Mouse (Mus musculus): ENCODE measurements around the gene Pyy. TPM values are rescaled to one million over a fixed set of nuclear protein-coding genes. Genes with fewer than 3 reads are reported as not detected.

Pyy gene
- 7.1 and 7.4 TPM in 2 replicates for polyA plus RNA-seq (2012; rRNA removed)

DNA sequence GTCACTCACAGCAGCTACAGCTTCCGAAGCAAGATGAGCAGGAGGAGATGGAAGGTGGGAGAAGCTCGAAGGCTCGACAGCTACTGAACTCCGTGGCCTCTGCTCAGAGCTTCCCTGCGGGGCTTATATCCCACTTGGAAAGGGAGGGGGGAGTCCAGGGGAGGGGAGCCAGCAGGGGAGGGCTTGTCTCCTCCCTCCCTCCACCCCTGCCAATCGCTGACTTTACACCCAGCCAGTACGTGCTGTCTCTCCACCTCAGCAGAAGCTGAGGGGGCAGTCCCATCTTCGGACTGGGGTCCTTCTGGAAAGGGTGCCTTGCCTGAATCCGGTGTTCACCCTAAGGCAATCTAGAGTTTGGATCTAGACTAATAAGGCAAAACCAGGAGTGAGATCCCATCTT lies at the start of gene Pyy:
TSS of gene Pyy (minus strand) at position 101 of the 400 bp plus-strand sequence.
- H3K27me3 ChIP-seq (ENCODE audit: control insufficient read depth, insufficient read depth, low read length) = peaks cover 2% of the 10 kb centered on the region; the same call in 1 of the 2 replicates
- TF ChIP-seq CTCF (IDR thresholded peaks at IDR 0.05; ENCODE audit: borderline replicate concordance, insufficient read depth, low read depth, low read length) (no peak), POLR2A (IDR thresholded peaks at IDR 0.05; ENCODE audit: borderline replicate concordance, insufficient read depth, low read length) (no peak)
- no peak for DNase-seq
- H3K27ac ChIP-seq (ENCODE audit: insufficient read depth, low read length) = no peak within 1 kb of the TSS
- WGBS = 13% methylated on average over 9 of the region's 9 CpGs
- no peaks in the 10 kb centered on the region for H3K4me1 ChIP-seq (ENCODE audit: control insufficient read depth, insufficient read depth, low read length)
- H3K4me3 ChIP-seq (replicated peaks; ENCODE audit: insufficient read depth, low read depth, low read length) = no peak within 1 kb of the TSS

GRCm38 (mm10) chr11:102156786-102157089 lies 49.1 kb upstream of the Pyy start:
- DNase-seq = no peak
- no peaks in the 10 kb centered on the region for H3K27me3 ChIP-seq (ENCODE audit: control insufficient read depth, insufficient read depth, low read length)
- no peak overlapping the region for H3K4me3 ChIP-seq (replicated peaks; ENCODE audit: insufficient read depth, low read depth, low read length)
- H3K27ac ChIP-seq (ENCODE audit: insufficient read depth, low read length) = no peak overlapping the region
- no peak for TF ChIP-seq CTCF (IDR thresholded peaks at IDR 0.05; ENCODE audit: borderline replicate concordance, insufficient read depth, low read depth, low read length)
- no peak for TF ChIP-seq POLR2A (IDR thresholded peaks at IDR 0.05; ENCODE audit: borderline replicate concordance, insufficient read depth, low read length)
- WGBS = 8% methylated on average over 1 of the region's 1 CpGs
- H3K4me1 ChIP-seq (ENCODE audit: control insufficient read depth, insufficient read depth, low read length) = peaks cover 8% of the 10 kb centered on the region; the same call in 1 of the 2 replicates

- Histone ChIP-seq H3K4me3 (replicated peaks; ENCODE audit: insufficient read depth, low read depth, low read length) (peak within 1 kb of the TSS; percentile 94), H3K27me3 (ENCODE audit: control insufficient read depth, insufficient read depth, low read length) (no peaks in the 10 kb centered on the region), H3K4me1 (ENCODE audit: control insufficient read depth, insufficient read depth, low read length) (peaks cover 8% of the 10 kb centered on the region; the same call in 1 of the 2 replicates), H3K27ac (ENCODE audit: insufficient read depth, low read length) (peak within 1 kb of the TSS; percentile 52; the same call in 1 of the 2 replicates)
- TF ChIP-seq POLR2A (IDR thresholded peaks at IDR 0.05; ENCODE audit: borderline replicate concordance, insufficient read depth, low read length) (peak; percentile 70; the same call in 1 of the 2 replicates), CTCF (IDR thresholded peaks at IDR 0.05; ENCODE audit: borderline replicate concordance, insufficient read depth, low read depth, low read length) (no peak; the same call in 1 of the 2 replicates)
- DNase-seq = peak; percentile 88 to 90
- under 1% methylated on average over 37 of the region's 37 CpGs for WGBS
Observed at GRCm38 (mm10) chr11:102156039-102156785, 48.6 kb upstream of the Pyy start, which contains the start of gene Tmem101. TSS of gene Tmem101 (minus strand) at chr11:102156404.

DNA sequence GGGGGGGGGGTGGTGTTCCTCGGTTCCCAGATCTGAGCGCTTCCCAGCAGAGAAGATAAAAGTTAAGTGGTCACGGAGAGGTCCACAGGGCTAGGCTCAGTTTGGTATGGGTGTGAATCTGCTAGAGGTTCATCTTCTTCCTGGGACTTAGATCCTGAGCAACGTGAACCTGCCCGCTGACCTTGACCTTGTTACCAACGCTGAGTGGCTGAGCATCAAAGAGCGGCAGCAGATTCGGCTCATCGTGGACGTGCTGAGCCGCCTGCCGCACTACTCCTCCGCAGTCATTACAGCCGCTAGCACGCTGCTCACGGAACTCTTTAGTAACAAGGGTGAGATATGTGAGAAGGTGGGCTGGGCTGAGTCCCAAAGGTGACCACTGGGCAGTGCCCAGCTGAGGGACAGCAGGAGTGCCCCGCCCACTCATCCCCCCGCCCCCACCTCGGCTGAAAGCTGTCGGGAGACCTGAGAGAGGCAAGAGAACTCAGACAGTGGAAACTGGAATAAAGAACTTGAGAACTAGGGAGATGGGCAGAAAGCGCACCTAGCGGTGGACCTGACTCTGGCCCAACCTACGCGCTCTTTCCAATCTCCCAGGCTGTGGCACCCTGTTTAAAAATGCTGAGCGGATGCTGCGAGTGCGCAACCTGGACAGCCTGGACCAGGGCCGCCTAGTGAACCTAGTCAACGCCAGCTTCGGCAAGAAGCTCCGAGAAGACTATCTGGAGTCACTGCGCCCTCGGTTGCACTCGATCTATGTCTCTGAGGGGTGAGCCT lies 39.8 kb upstream of the Pyy start:
- no peak for DNase-seq
- TF ChIP-seq POLR2A (IDR thresholded peaks at IDR 0.05; ENCODE audit: borderline replicate concordance, insufficient read depth, low read length) (no peak), CTCF (IDR thresholded peaks at IDR 0.05; ENCODE audit: borderline replicate concordance, insufficient read depth, low read depth, low read length) (no peak)
- H3K4me3 ChIP-seq (replicated peaks; ENCODE audit: insufficient read depth, low read depth, low read length) = no peak overlapping the region
- WGBS = 15% methylated on average over 34 of the region's 34 CpGs
- H3K4me1 ChIP-seq (ENCODE audit: control insufficient read depth, insufficient read depth, low read length) = no peaks in the 10 kb centered on the region
- no peak overlapping the region for H3K27ac ChIP-seq (ENCODE audit: insufficient read depth, low read length)
- peaks cover 3% of the 10 kb centered on the region; the same call in 1 of the 2 replicates for H3K27me3 ChIP-seq (ENCODE audit: control insufficient read depth, insufficient read depth, low read length)

DNA sequence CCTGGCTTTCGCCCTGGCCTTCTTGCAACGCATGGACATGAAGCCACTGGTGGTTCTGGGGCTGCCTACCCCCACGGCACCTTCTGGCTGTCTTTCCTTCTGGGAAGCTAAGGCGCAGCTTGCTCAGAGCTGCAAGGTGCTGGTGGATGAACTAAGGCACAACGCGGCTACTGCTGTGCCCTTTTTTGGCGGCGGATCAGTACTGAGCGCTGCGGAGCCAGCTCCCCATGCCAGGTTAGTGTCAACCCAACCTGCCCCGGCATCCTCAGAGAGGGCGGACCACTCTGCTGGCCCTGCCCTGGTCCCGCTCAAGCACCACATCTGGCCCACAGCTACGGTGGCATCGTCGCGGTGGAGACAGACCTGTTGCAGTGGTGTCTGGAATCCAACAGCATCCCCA lies 38.9 kb upstream of the Pyy start:
- no peak for DNase-seq
- Histone ChIP-seq H3K4me3 (replicated peaks; ENCODE audit: insufficient read depth, low read depth, low read length) (no peak overlapping the region), H3K27me3 (ENCODE audit: control insufficient read depth, insufficient read depth, low read length) (peaks cover 3% of the 10 kb centered on the region; the same call in 1 of the 2 replicates), H3K27ac (ENCODE audit: insufficient read depth, low read length) (no peak overlapping the region), H3K4me1 (ENCODE audit: control insufficient read depth, insufficient read depth, low read length) (no peaks in the 10 kb centered on the region)
- TF ChIP-seq CTCF (IDR thresholded peaks at IDR 0.05; ENCODE audit: borderline replicate concordance, insufficient read depth, low read depth, low read length) (no peak), POLR2A (IDR thresholded peaks at IDR 0.05; ENCODE audit: borderline replicate concordance, insufficient read depth, low read length) (no peak)
- WGBS = 6% methylated on average over 17 of the region's 17 CpGs

DNA sequence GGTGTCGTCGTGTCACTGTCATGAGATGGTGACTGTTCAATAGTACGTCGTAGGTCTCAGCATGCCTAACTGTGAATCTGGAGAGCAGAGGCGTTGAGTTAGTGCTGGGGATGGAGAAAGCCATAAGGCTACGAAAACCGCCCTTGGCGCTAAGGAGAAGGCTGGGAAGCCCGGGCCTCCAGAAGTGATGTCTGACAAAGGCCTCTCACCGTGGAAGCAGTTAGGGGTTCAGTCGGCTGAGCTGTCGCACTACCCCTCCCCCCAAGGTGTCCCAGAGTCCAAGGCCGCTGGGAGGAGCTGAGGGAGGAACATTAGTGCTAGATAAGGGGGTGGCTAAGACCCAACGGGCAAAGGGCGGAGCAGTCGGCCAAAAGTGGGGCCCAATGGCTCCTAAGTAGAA lies 38.4 kb upstream of the Pyy start:
- 11% methylated on average over 16 of the region's 16 CpGs for WGBS
- no peak for TF ChIP-seq CTCF (IDR thresholded peaks at IDR 0.05; ENCODE audit: borderline replicate concordance, insufficient read depth, low read depth, low read length)
- no peak for TF ChIP-seq POLR2A (IDR thresholded peaks at IDR 0.05; ENCODE audit: borderline replicate concordance, insufficient read depth, low read length)
- H3K27ac ChIP-seq (ENCODE audit: insufficient read depth, low read length) = no peak overlapping the region
- H3K27me3 ChIP-seq (ENCODE audit: control insufficient read depth, insufficient read depth, low read length) = peaks cover 3% of the 10 kb centered on the region; the same call in 1 of the 2 replicates
- no peak for DNase-seq
- H3K4me1 ChIP-seq (ENCODE audit: control insufficient read depth, insufficient read depth, low read length) = no peaks in the 10 kb centered on the region
- H3K4me3 ChIP-seq (replicated peaks; ENCODE audit: insufficient read depth, low read depth, low read length) = no peak overlapping the region

DNA sequence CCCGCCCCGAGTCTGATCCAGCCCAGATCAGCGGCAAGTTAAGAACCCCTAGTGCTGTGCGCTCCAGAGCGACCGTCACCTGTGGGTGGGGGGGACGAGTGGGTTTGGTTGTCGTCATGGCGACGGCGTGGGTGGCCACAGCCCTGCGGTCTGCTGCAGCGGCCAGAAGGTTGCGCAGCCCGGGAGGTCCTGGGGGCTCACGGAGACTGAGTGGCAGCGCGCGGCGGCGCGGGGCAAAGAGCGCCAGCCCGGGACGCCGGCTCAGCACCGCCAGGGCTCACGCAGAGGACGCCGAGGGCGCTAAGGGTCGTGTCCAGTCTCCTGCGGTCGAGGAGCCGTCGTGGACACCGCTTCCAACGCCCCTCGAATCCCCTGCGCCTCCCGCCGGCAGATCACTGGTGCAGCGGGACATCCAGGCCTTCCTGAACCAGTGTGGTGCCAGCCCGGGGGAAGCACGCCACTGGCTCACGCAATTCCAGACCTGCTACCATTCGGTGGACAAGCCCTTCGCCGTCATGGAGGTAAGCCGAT lies 37.9 kb upstream of the Pyy start, which contains the start of gene Nags:
TSS of gene Nags (plus strand) at position 43 of the 531 bp plus-strand sequence.
- Histone ChIP-seq H3K27me3 (ENCODE audit: control insufficient read depth, insufficient read depth, low read length) (peaks cover 3% of the 10 kb centered on the region; the same call in 1 of the 2 replicates), H3K4me3 (replicated peaks; ENCODE audit: insufficient read depth, low read depth, low read length) (no peak within 1 kb of the TSS), H3K4me1 (ENCODE audit: control insufficient read depth, insufficient read depth, low read length) (no peaks in the 10 kb centered on the region), H3K27ac (ENCODE audit: insufficient read depth, low read length) (no peak within 1 kb of the TSS)
- TF ChIP-seq CTCF (IDR thresholded peaks at IDR 0.05; ENCODE audit: borderline replicate concordance, insufficient read depth, low read depth, low read length) (no peak), POLR2A (IDR thresholded peaks at IDR 0.05; ENCODE audit: borderline replicate concordance, insufficient read depth, low read length) (no peak)
- DNase-seq = no peak
- WGBS = 4% methylated on average over 50 of the region's 50 CpGs

Measured in cerebellum, adult 2 months (tissue).